Mouse (Mus musculus) liver, embryonic 14.5 days (tissue): ENCODE measurements at regions not wholly inside any gene's neighbourhood (a gene's known extent, or its start where the extent isn't known, plus 50 kb on each side); places are given as distances from the start of the nearest gene placed in this dataset.

Experiments used
- ATAC-seq: fragments of 200-750 bp; cut with Nextera tagmentation; 2 replicates; pipeline ENCODE4 v1.8.0; 2017; ENCODE audit warnings: moderate number of reproducible peaks, mild to moderate bottlenecking, moderate library complexity; ENCODE audit not compliant: insufficient read depth
- DNase-seq, 3 experiments: peaks; one replicate each; pipeline ENCODE4 v3.0.0-alpha.2; 2012 to 2013; ENCODE audit warnings: low read depth in 3 of 3, low spot score in 3 of 3
- H3K27ac ChIP-seq: fragments of 300-500 bp; sonication (generic); 2 replicates; pipeline ENCODE4 v1.5.1; 2014; ENCODE audit warnings: moderate library complexity, mild to moderate bottlenecking, control low read depth, inconsistent platforms
- H3K27me3 ChIP-seq: fragments of 300-500 bp; sonication (generic); 2 replicates; pipeline ENCODE4 v1.6.1; 2014; ENCODE audit warnings: mild to moderate bottlenecking, low read length, moderate library complexity; ENCODE audit not compliant: control insufficient read depth, insufficient read depth
- H3K36me3 ChIP-seq: fragments of 300-500 bp; sonication (generic); replicated peaks from 2 replicates; pipeline ENCODE4 v1.6.1; 2014; ENCODE audit warnings: low read depth; ENCODE audit not compliant: control insufficient read depth, insufficient read depth
- H3K4me1 ChIP-seq, 2 experiments: fragments of 200-500 bp in 1 of 2; fragments of 300-500 bp in 1 of 2; sonication (generic) in 1 of 2; replicated peaks; 2 replicates each; pipeline ENCODE4 v1.6.1; 2012 to 2014; ENCODE audit warnings: antibody characterized with exemption in 1 of 2, inconsistent platforms in 1 of 2, low read length in 1 of 2; ENCODE audit not compliant: control insufficient read depth in 2 of 2, insufficient read depth in 2 of 2
- H3K4me2 ChIP-seq: fragments of 300-500 bp; sonication (generic); 2 replicates; pipeline ENCODE4 v1.6.1; 2014; ENCODE audit warnings: low read depth, mild to moderate bottlenecking, control low read depth, moderate library complexity
- H3K4me3 ChIP-seq, 2 experiments: fragments of 200-500 bp in 1 of 2; fragments of 300-500 bp in 1 of 2; sonication (generic) in 1 of 2; 2 replicates each; pipeline ENCODE4 v1.5.1; 2012 to 2014; ENCODE audit warnings: low read depth in 2 of 2, low read length in 2 of 2, mild to moderate bottlenecking in 2 of 2, control low read depth in 1 of 2, inconsistent platforms in 1 of 2, moderate library complexity in 1 of 2; ENCODE audit not compliant: insufficient read depth in 1 of 2
- H3K9ac ChIP-seq: fragments of 300-500 bp; sonication (generic); replicated peaks from 2 replicates; pipeline ENCODE4 v1.6.1; 2014; ENCODE audit warnings: mild to moderate bottlenecking, control low read depth, moderate library complexity
- H3K9me3 ChIP-seq: fragments of 300-500 bp; sonication (generic); 2 replicates; pipeline ENCODE4 v1.6.1; 2016; ENCODE audit warnings: low read length, mixed read lengths; ENCODE audit not compliant: control insufficient read depth
- CTCF ChIP-seq: IDR thresholded peaks from 2 replicates; pipeline ENCODE4 v1.5.1; 2016; ENCODE audit warnings: antibody characterized with exemption, low read depth, control low read depth
- EP300 ChIP-seq: IDR thresholded peaks from 2 replicates; pipeline ENCODE4 v1.6.1; 2016; ENCODE audit warnings: antibody characterized with exemption, low read depth
- WGBS: fragments of 180-500 bp; shearing (Covaris S2); extraction: QIAGEN DNeasy Blood & Tissue Kit; methylation state at CpG from one replicate; pipeline ENCODE4 v1.1.7; 2014; ENCODE audit not compliant: insufficient replicate concordance; 5-methylcytosine and 5-hydroxymethylcytosine counted together

- 14% methylated on average over 11 of the region's 11 CpGs for WGBS
- Histone ChIP-seq H3K27ac (no peak overlapping the region), H3K4me2 (no peak overlapping the region), H3K36me3 (no peaks in the 10 kb centered on the region), H3K27me3 (no peaks in the 10 kb centered on the region), H3K4me1 (peaks cover 0 to 3% of the 10 kb centered on the region in 2 experiments; a peak in 1 of 4 replicates), H3K9me3 (no peaks in the 10 kb centered on the region), H3K9ac (no peak overlapping the region), H3K4me3 (no peak overlapping the region)
- TF ChIP-seq CTCF (no peak), EP300 (no peak)
- DNase-seq (no peak), ATAC-seq (no peak)
These were observed 227.7 kb downstream of the Adgrl2 start for GRCm38 (mm10) chr3:148762541-148763225.

- Histone ChIP-seq H3K27ac (no peak overlapping the region), H3K9me3 (no peaks in the 10 kb centered on the region), H3K4me2 (no peak overlapping the region), H3K36me3 (no peaks in the 10 kb centered on the region), H3K4me1 (peaks cover 0 to 3% of the 10 kb centered on the region in 2 experiments; a peak in 1 of 4 replicates), H3K9ac (no peak overlapping the region), H3K27me3 (no peaks in the 10 kb centered on the region), H3K4me3 (no peak overlapping the region)
- TF ChIP-seq EP300 (no peak), CTCF (no peak)
- ATAC-seq (no peak), DNase-seq (no peak)
These were observed 228.8 kb downstream of the Adgrl2 start for GRCm38 (mm10) chr3:148761586-148761985.

- H3K9ac ChIP-seq: no peak overlapping the region
- TF ChIP-seq CTCF (no peak), EP300 (no peak)
- no peak overlapping the region for H3K4me3 ChIP-seq
- 71% methylated on average over 4 of the region's 4 CpGs for whole genome bisulfite sequencing
- H3K27me3 ChIP-seq: no peaks in the 10 kb centered on the region
- ATAC-seq: no peak
- no peak overlapping the region for H3K27ac ChIP-seq
- H3K4me2 ChIP-seq: no peak overlapping the region
- no peak for DNase-seq
- H3K9me3 ChIP-seq: no peaks in the 10 kb centered on the region
- H3K4me1 ChIP-seq: peaks cover 0 to 3% of the 10 kb centered on the region in 2 experiments; a peak in 1 of 4 replicates
- no peaks in the 10 kb centered on the region for H3K36me3 ChIP-seq
These were observed 230.9 kb downstream of the Adgrl2 start for GRCm38 (mm10) chr3:148759500-148759899.

- DNase-seq: no peak
- Histone ChIP-seq H3K27ac (no peak overlapping the region), H3K4me1 (no peaks in the 10 kb centered on the region), H3K9ac (no peak overlapping the region), H3K36me3 (no peaks in the 10 kb centered on the region), H3K4me3 (no peak overlapping the region), H3K4me2 (no peak overlapping the region), H3K9me3 (no peaks in the 10 kb centered on the region), H3K27me3 (no peaks in the 10 kb centered on the region)
- TF ChIP-seq EP300 (no peak), CTCF (no peak)
- no peak for ATAC-seq
- WGBS: 73% methylated on average over 3 of the region's 3 CpGs
These were observed 244.1 kb downstream of the Adgrl2 start for GRCm38 (mm10) chr3:148746234-148746633.

- TF ChIP-seq EP300: no peak
- no peak for TF ChIP-seq CTCF
- no peaks in the 10 kb centered on the region for H3K4me1 ChIP-seq
- H3K9me3 ChIP-seq: no peaks in the 10 kb centered on the region
- DNase-seq: no peak
- WGBS: 57% methylated on average over 2 of the region's 2 CpGs
- no peaks in the 10 kb centered on the region for H3K36me3 ChIP-seq
- H3K27ac ChIP-seq: no peak overlapping the region
- H3K9ac ChIP-seq: no peak overlapping the region
- H3K27me3 ChIP-seq: no peaks in the 10 kb centered on the region
- ATAC-seq: no peak
- no peak overlapping the region for H3K4me2 ChIP-seq
- H3K4me3 ChIP-seq: no peak overlapping the region
These were observed 245.7 kb downstream of the Adgrl2 start for GRCm38 (mm10) chr3:148744651-148745050.
